Mouse (Mus musculus): ENCODE measurements around the gene Trpc3.

DNA sequence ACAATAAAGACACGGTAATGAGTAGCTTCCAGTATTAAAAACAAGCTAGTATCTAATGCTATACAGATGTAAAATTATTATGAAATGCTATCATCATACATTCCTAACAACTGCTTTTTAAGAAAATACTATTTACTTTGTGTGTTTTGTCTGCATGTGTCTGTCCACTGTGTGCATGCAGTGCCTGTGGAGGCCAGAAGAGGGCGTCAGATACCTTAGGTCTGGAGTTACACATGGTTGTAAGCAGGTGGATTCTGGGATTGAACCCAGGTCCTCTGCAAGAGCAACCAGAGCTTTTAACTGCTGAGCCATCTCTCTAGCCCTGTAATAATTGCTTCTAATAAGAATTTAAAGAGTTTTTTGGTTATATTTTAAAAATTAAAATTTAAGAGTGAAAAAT, 49.2 kb downstream of the Trpc3 start:
- TF ChIP-seq EP300 (IDR thresholded peaks at IDR 0.05; ENCODE audit: low read depth in 1 of 2, low read length in 2 of 2) (no peak), CTCF (IDR thresholded peaks at IDR 0.05 in 2 of 3, conservative IDR thresholded peaks at IDR 0.05 in 1 of 3; ENCODE audit: control insufficient read depth in 1 of 3, insufficient read depth in 1 of 3, low read depth in 2 of 3, low read length in 3 of 3, poor library complexity in 1 of 3, severe bottlenecking in 1 of 3) (peak; percentile 16 to 45 (median 36); a peak in 5 of 6 replicates)

Data from MEL (cell line).